Mouse (Mus musculus): Measurements from ENCODE around the gene Alkbh1.
A peak's percentile ranks its signal among the peaks of the same experiment; 100 is the strongest.
"Not testable (repeated sequence)": the region's sequence is repeated elsewhere in the genome, so short reads cannot be mapped to it uniquely, and the experiment has no call there.

The Alkbh1 gene

GRCm38 (mm10) chr12:87443700-87444122, at the start of gene Alkbh1, which contains the start of gene Slirp:
TSS of gene Alkbh1 (minus strand) at chr12:87444017.
TSS of gene Slirp (plus strand) at chr12:87443896.
- DNase-seq (ENCODE audit: low spot score), result peak; percentile 86

GRCm38 (mm10) chr12:87488683-87489082, 44.9 kb upstream of the Alkbh1 start:
- not testable (repeated sequence) for DNase-seq (ENCODE audit: low spot score)

- not testable (repeated sequence) for DNase-seq (ENCODE audit: low spot score)
These were observed 38.7 kb upstream of the Alkbh1 start for GRCm38 (mm10) chr12:87482482-87482881.

- DNase-seq (ENCODE audit: low spot score), result no peak
These were observed 30.9 kb upstream of the Alkbh1 start for GRCm38 (mm10) chr12:87474756-87475155.

- peak; percentile 92 for DNase-seq (ENCODE audit: low spot score)
These were observed 28.4 kb upstream of the Alkbh1 start, which contains the start of gene Snw1 for GRCm38 (mm10) chr12:87471964-87472786. TSS of gene Snw1 (minus strand) at chr12:87472274.

GRCm38 (mm10) chr12:87471421-87471963, 27.7 kb upstream of the Alkbh1 start:
- no peak for DNase-seq (ENCODE audit: low spot score)

- DNase-seq (ENCODE audit: low spot score), result no peak
These were observed 26.7 kb upstream of the Alkbh1 start for GRCm38 (mm10) chr12:87470263-87471136.

- DNase-seq (ENCODE audit: low spot score), result peak; percentile 43
These were observed 21.0 kb upstream of the Alkbh1 start for GRCm38 (mm10) chr12:87464678-87465297.

- no peak for DNase-seq (ENCODE audit: low spot score)
These were observed 5.6 kb upstream of the Alkbh1 start for GRCm38 (mm10) chr12:87449456-87449855.

GRCm38 (mm10) chr12:87444211-87444610, 394 bp upstream of the Alkbh1 start:
- peak; percentile 26 for DNase-seq (ENCODE audit: low spot score)

GRCm38 (mm10) chr12:87443115-87443699, 610 bp downstream of the Alkbh1 start:
- DNase-seq (ENCODE audit: low spot score), result peak; percentile 34

GRCm38 (mm10) chr12:87442177-87443114, 1.4 kb downstream of the Alkbh1 start:
- peak; percentile 48 for DNase-seq (ENCODE audit: low spot score)

- DNase-seq (ENCODE audit: low spot score), result no peak
These were observed 14.9 kb downstream of the Alkbh1 start for GRCm38 (mm10) chr12:87428885-87429284.

GRCm38 (mm10) chr12:87428295-87428694, 15.5 kb downstream of the Alkbh1 start:
- no peak for DNase-seq (ENCODE audit: low spot score)

GRCm38 (mm10) chr12:87426354-87427031, 17.3 kb downstream of the Alkbh1 start:
- no peak for DNase-seq (ENCODE audit: low spot score)

GRCm38 (mm10) chr12:87424516-87424915, 19.3 kb downstream of the Alkbh1 start:
- no peak for DNase-seq (ENCODE audit: low spot score)

GRCm38 (mm10) chr12:87423700-87424099, 20.1 kb downstream of the Alkbh1 start:
- DNase-seq (ENCODE audit: low spot score), result no peak

GRCm38 (mm10) chr12:87421708-87422507, 21.9 kb downstream of the Alkbh1 start:
- no peak for DNase-seq (ENCODE audit: low spot score)

- no peak for DNase-seq (ENCODE audit: low spot score)
These were observed 23.8 kb downstream of the Alkbh1 start for GRCm38 (mm10) chr12:87419974-87420485.

Measured in c-Kit-positive CD71-positive TER-119-positive erythroid progenitor cells, embryonic 14.5 days (primary cell).